Mouse (Mus musculus) ES-E14 (cell line): ENCODE data around the gene Nwd2.

Experiments used
- CHD2 ChIP-seq: IDR thresholded peaks from 2 replicates; pipeline ENCODE4 v1.6.1; 2014; ENCODE audit warnings: mild to moderate bottlenecking, low read depth, low read length, inconsistent platforms
- ZNF384 ChIP-seq: IDR thresholded peaks from 2 replicates; pipeline ENCODE4 v1.6.1; 2012; ENCODE audit warnings: low read depth, low read length, inconsistent platforms

DNA sequence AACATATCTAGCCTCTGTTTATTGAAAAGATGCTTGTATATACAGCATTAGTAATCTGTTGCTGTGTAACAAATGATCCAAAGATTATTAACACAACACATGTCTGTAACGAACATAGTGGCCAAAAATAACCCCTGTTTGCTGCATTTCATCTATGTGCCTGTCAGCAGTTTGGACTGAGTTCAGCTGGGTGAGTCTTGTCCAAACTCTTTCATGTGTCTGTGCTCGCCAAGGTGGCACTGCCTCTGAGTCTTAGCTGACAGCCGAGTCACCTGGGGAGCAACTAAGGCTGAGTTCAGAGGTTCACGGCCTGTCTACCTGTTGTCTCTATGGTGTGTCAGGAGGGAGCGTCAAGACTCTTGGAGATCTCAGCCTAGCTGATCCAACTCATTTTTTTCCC is 168.4 kb downstream of the Nwd2 start:
- TF ChIP-seq ZNF384 (no peak), CHD2 (no peak)
